Mouse (Mus musculus): Measurements from ENCODE around the gene Fndc3b.

DNA sequence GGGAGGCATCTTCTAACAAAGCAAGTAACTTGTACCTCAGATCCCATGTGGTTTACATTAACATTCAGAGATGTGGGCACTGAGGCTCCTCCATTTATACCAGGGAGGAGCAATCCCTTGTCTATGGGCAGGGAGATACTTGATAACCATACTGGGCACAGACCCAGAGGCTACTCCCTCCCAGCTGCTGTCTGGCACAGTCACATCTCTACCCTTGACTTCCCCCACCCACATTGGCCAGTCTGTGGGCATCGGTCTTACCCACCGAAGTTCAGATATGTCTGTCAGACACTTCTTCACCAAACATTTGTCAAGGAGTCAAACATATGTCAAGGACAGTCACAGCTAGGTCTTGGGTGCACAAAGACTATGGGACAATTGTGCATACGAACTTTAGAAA, 205.5 kb downstream of the Fndc3b start:
- TF ChIP-seq CTCF (IDR thresholded peaks at IDR 0.05; ENCODE audit: low read depth) (no peak), EP300 (IDR thresholded peaks at IDR 0.05; ENCODE audit: low read depth) (no peak)

All from liver, embryonic 14.5 days (tissue).